Mouse (Mus musculus): ENCODE data around the gene Abcg4. TPM values are rescaled to one million over a fixed set of nuclear protein-coding genes. Genes with fewer than 3 reads are reported as not detected.
A peak's percentile ranks its signal among the peaks of the same experiment; 100 is the strongest.
"Not testable (repeated sequence)": the region's sequence is repeated elsewhere in the genome, so short reads cannot be mapped to it uniquely, and the experiment has no call there.

Gene Abcg4
- total RNA-seq, 2 experiments from 2014 or later: 111 to 314 TPM

GRCm38 (mm10) chr9:44320799-44321133, 32.4 kb upstream of the Abcg4 start:
- ATAC-seq (replicated peaks; ENCODE audit: low FRiP score, poor library complexity, severe bottlenecking): no peak

DNA sequence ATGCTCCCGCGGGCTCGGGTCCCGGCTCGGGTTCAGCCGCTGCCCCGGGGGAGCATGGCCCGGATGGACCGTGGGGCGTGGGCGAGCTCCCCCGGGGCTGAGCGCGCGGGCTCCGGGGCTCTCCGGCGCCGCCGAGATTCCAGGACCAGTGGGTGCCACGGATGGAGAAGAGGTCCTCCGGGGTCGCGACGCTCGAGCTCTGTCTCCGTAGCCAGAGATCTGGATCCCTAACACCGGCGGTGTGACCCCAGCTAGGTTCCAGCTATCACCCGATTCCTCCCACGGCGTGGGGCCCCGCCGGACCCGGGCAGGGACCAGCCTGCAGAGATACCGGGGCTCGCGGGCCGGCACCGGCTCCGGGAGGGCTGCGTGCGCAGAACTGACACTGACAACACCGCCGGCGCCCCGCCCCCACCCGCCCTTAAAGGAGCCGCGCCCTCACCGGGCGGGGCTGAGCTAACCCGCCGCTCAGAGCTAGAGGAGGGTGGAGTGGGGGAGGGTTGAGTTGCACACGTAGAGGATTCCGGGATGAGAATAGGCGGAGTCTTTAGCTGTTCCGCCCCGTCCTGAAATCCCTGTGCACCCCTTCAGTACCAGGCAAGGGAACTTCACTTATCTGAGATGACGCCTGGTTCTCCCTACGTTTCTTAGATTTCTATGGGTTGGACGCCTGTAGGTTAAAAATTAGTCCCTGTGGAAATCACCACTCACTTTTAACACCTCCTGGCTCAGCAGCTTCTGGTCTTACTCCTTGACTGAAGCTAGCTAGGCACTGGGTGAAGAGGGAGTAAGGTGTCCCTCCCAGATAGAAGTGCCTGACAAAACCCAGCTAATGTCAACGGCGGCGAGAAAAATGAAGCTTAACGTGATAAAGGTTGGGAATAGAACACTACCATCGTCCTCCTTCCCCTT, 31.7 kb upstream of the Abcg4 start, which contains the start of gene C2cd2l:
C2cd2l (minus strand) TSS at position 399 of the 912 bp plus-strand sequence.
- ATAC-seq (replicated peaks; ENCODE audit: low FRiP score, poor library complexity, severe bottlenecking): peak; percentile 89

GRCm38 (mm10) chr9:44319105-44319886, 30.9 kb upstream of the Abcg4 start:
- ATAC-seq (replicated peaks; ENCODE audit: low FRiP score, poor library complexity, severe bottlenecking): peak; percentile 32

- no peak for ATAC-seq (replicated peaks; ENCODE audit: low FRiP score, poor library complexity, severe bottlenecking)
These were observed 30.3 kb upstream of the Abcg4 start for GRCm38 (mm10) chr9:44318826-44319095.

GRCm38 (mm10) chr9:44318076-44318825, 29.8 kb upstream of the Abcg4 start:
- no peak for ATAC-seq (replicated peaks; ENCODE audit: low FRiP score, poor library complexity, severe bottlenecking)

DNA sequence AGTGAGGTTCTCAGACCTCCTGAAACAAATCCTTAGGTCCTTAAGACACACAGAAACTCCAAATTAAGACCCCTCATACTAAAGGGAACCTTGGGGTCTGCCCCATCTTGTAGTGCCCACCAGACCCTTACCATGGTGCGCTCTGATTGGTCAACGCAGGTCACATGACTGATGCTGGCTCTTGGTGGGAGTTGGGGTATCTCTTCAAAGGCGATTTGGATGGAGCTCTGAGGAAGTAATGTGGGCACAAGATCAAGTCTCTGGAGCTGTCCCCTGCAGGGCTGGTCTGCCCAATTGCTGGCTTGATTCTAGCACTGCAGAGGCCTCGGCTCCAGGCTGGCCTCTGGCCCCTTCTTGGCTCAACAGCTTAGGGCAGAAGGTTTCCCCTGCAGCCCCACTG, 29.0 kb upstream of the Abcg4 start:
- no peak for ATAC-seq (replicated peaks; ENCODE audit: low FRiP score, poor library complexity, severe bottlenecking)

DNA sequence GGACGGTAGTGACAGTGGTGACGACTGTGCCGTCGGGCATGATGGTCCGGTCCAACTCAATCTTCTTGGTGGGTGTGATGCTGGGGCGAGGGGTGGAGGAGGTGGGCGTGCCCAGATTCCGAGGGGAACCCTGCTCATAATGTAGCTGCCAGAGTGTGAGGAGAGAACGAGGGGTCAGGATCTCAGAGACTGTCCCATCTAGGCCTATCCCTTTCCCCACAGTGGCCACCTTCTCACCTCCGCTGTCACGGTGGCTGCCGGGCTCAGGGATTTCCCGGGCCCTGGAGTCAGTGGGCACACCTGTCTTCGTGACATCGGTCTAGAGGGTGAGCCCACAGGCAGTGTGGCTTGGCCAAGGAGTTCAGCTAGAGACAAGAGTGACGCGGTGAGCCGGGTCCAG, 26.5 kb upstream of the Abcg4 start:
- ATAC-seq (replicated peaks; ENCODE audit: low FRiP score, poor library complexity, severe bottlenecking): no peak

- ATAC-seq (replicated peaks; ENCODE audit: low FRiP score, poor library complexity, severe bottlenecking): no peak
These were observed 25.8 kb upstream of the Abcg4 start for GRCm38 (mm10) chr9:44314257-44314547.

DNA sequence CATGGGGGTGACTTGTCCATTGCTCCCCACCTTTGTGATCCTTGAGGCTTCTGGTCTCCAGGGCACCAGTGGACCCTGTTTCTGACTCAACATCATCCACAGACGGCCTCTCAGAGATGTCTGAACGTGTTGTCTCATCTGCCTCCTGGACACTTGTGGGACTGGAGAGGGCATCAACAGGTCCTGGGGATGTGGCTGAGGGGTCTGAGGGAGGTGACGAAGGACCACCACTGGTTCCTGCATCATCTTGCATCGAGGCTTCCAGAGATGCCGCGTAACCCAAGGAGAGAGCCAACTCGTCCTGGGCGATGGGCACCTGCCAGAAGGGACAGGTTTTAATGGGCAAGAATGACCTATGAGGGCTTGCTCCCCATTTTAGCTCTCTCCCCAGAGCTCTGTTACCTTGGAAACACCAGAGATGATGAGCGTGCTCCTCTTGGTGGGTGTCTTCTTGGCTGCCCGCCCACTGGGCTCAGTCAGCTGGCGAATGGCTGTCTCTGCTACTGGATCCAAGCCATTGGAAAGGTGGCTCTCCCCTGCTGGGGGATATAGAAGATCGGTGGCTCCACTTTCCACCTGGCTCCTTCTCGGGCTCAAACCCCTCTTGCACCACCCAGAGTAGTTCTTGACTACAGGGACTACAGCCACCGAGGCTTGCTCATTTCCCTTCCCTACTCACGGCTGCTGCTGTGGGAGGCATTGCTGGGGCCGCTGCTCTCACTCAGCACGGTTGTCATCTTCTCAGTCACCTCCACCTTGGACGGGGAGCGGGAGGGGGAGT, 25.3 kb upstream of the Abcg4 start:
- ATAC-seq (replicated peaks; ENCODE audit: low FRiP score, poor library complexity, severe bottlenecking): no peak

GRCm38 (mm10) chr9:44311136-44312134, 23.0 kb upstream of the Abcg4 start:
- ATAC-seq (replicated peaks; ENCODE audit: low FRiP score, poor library complexity, severe bottlenecking): no peak

DNA sequence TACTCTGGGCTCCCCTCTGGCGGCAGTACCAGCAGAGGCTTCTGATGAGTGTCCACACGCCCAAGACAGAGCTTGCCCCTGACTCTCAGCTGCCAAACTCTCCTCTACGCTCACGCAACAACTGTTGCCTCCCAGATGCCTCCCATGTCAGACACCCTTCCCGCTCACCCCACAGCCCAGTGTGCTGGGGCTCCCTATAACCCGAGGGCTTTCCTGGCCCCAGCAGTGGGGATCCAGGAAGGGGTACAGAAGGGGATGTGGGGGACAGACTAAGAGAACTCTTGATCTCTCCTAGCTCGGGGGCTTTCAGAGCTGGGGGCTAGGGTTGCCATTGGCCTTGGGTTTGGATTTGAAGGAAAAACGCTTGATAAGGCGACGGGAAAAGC, 22.3 kb upstream of the Abcg4 start:
- ATAC-seq (replicated peaks; ENCODE audit: low FRiP score, poor library complexity, severe bottlenecking): no peak

GRCm38 (mm10) chr9:44309756-44310155, 21.3 kb upstream of the Abcg4 start:
- no peak for ATAC-seq (replicated peaks; ENCODE audit: low FRiP score, poor library complexity, severe bottlenecking)

GRCm38 (mm10) chr9:44307248-44307647, 18.8 kb upstream of the Abcg4 start:
- no peak for ATAC-seq (replicated peaks; ENCODE audit: low FRiP score, poor library complexity, severe bottlenecking)

GRCm38 (mm10) chr9:44306532-44306931, 18.1 kb upstream of the Abcg4 start:
- ATAC-seq (replicated peaks; ENCODE audit: low FRiP score, poor library complexity, severe bottlenecking): no peak

GRCm38 (mm10) chr9:44305466-44306079, 17.2 kb upstream of the Abcg4 start, which contains the start of gene Hinfp:
Gene Hinfp (minus strand): TSS chr9:44305671.
- ATAC-seq (replicated peaks; ENCODE audit: low FRiP score, poor library complexity, severe bottlenecking): peak; percentile 99

DNA sequence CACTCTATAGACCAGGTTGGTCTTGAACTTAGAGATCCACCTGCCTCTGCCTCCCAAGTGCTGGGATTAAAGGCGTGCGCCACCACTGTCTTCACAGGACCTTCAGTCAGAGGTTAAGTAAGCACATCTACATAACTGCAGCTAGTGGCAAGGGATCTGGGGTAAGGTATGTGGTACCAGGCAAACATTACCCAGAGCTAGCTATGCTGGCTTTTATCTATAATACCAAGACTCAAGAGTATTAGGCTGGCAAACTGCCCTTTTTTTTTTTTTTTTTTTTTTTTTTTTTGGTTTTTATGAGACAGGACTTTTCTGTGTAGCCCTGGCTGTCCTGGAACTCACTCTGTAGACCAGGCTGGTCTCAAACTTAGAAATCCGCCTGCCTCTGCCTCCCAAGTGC, 11.6 kb upstream of the Abcg4 start:
- not testable (repeated sequence) for ATAC-seq (replicated peaks; ENCODE audit: low FRiP score, poor library complexity, severe bottlenecking)

DNA sequence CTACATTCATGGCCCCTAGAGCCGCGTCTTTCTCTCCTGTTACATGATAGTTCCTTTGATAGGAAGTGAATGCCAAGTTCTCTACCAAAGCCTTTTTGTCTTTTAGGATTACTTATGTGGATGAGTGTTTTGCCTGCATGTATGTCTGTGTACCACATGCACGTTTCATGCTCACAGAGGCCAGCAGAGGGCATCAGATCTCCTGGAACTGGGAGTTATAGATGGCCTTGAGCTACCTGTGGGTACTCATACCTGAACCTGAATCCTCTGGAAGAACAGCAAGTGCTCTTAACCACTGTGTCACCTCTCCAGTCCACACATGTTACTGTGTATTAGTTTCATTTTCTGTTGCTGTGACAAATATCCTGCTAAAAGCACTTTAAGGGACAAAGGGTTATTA, 4.1 kb upstream of the Abcg4 start:
- ATAC-seq (replicated peaks; ENCODE audit: low FRiP score, poor library complexity, severe bottlenecking): no peak

- peak; percentile 32 for ATAC-seq (replicated peaks; ENCODE audit: low FRiP score, poor library complexity, severe bottlenecking)
These were observed 510 bp upstream of the Abcg4 start for GRCm38 (mm10) chr9:44288959-44289291.
